Mouse (Mus musculus): ENCODE data around the gene Pds5a. TPM values are rescaled to one million over a fixed set of nuclear protein-coding genes. Genes with fewer than 3 reads are reported as not detected.

Gene Pds5a
- polyA plus RNA-seq, 1 experiment: 81.5 TPM

GRCm38 (mm10) chr5:65693018-65693417 is 5.1 kb downstream of the Pds5a start:
- DNase-seq (ENCODE audit: low read depth): no peak

DNA sequence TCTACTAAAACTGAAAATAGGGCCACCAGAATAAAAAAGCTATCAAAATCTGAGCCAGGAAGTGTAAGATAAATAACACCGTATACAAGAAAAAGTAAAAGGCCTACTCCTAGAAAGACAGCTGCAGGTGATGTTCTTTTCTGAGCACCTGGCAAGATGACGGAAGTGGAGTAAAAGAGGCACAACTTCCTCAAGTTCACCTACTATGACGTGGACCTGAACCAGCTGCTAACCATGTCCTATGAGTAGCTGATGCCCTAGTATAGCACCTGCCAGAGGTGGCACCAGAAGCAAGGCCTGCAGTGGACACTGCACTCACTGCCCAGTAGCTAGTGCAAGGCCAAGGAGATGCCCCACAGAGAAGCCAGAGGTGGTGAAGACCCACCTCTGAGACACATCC is 9.3 kb downstream of the Pds5a start:
- TF ChIP-seq CTCF (IDR thresholded peaks at IDR 0.05; ENCODE audit: borderline replicate concordance, extremely low read depth, insufficient read depth, insufficient read length): no peak
- no peak for TF ChIP-seq POLR2A (IDR thresholded peaks at IDR 0.05; ENCODE audit: borderline replicate concordance, extremely low read depth, insufficient read depth, insufficient read length, poor library complexity, severe bottlenecking)
- DNase-seq (ENCODE audit: low read depth): no peak

More at GRCm38 (mm10) chr5:65693018-65693417, 5.1 kb downstream of the Pds5a start:
- TF ChIP-seq POLR2A (IDR thresholded peaks at IDR 0.05; ENCODE audit: borderline replicate concordance, extremely low read depth, insufficient read depth, insufficient read length, poor library complexity, severe bottlenecking) (no peak), CTCF (IDR thresholded peaks at IDR 0.05; ENCODE audit: borderline replicate concordance, extremely low read depth, insufficient read depth, insufficient read length) (no peak)

GRCm38 (mm10) chr5:65686806-65687205 is 11.3 kb downstream of the Pds5a start:
- no peak for TF ChIP-seq POLR2A (IDR thresholded peaks at IDR 0.05; ENCODE audit: borderline replicate concordance, extremely low read depth, insufficient read depth, insufficient read length, poor library complexity, severe bottlenecking)
- TF ChIP-seq CTCF (IDR thresholded peaks at IDR 0.05; ENCODE audit: borderline replicate concordance, extremely low read depth, insufficient read depth, insufficient read length): no peak
- no peak for DNase-seq (ENCODE audit: low read depth)

DNA sequence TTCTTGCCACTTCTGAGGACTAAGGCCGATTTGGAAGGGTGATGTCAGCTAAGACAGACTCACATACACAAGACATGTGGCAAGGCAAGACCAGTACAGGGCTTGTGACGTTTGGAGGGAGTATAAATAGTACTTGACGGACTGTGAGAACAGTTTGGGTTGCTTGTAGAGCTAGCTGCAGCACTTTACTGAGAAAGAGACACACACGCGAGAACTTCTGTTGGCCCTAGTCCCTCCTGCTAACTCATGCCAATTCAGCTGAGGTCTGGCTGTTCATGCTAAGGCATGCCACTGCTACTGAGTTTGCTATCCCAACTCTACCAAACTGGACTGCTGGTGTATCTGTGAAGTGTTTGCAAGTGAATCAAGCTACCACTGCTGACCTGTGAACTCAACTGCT is 19.2 kb downstream of the Pds5a start:
- TF ChIP-seq CTCF (IDR thresholded peaks at IDR 0.05; ENCODE audit: borderline replicate concordance, extremely low read depth, insufficient read depth, insufficient read length) (no peak), POLR2A (IDR thresholded peaks at IDR 0.05; ENCODE audit: borderline replicate concordance, extremely low read depth, insufficient read depth, insufficient read length, poor library complexity, severe bottlenecking) (no peak)
- DNase-seq (ENCODE audit: low read depth): peak; percentile 11

DNA sequence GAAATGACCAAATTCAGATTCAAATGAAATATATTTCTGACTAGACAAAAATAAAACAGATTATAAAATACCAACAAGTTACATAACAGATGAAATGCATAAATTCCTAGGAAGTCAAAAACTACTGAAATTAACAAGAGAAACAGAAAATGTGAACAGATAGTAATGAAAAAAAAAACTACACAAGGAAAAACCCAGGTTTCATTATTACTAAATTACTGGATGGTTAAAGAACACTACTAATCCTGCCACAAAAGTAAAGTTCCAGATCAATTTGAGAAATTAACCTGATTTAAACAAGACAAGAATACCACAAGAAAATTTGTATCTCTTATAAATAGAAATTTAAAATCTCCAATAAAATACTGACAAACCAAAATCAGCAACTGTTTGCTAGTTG is 25.9 kb downstream of the Pds5a start:
- DNase-seq (ENCODE audit: low read depth): no peak
- TF ChIP-seq POLR2A (IDR thresholded peaks at IDR 0.05; ENCODE audit: borderline replicate concordance, extremely low read depth, insufficient read depth, insufficient read length, poor library complexity, severe bottlenecking) (no peak), CTCF (IDR thresholded peaks at IDR 0.05; ENCODE audit: borderline replicate concordance, extremely low read depth, insufficient read depth, insufficient read length) (no peak)

- TF ChIP-seq CTCF (IDR thresholded peaks at IDR 0.05; ENCODE audit: borderline replicate concordance, extremely low read depth, insufficient read depth, insufficient read length): no peak
- TF ChIP-seq POLR2A (IDR thresholded peaks at IDR 0.05; ENCODE audit: borderline replicate concordance, extremely low read depth, insufficient read depth, insufficient read length, poor library complexity, severe bottlenecking): no peak
- no peak for DNase-seq (ENCODE audit: low read depth)
Observed at GRCm38 (mm10) chr5:65667644-65668043, 30.4 kb downstream of the Pds5a start.

- TF ChIP-seq CTCF (IDR thresholded peaks at IDR 0.05; ENCODE audit: borderline replicate concordance, extremely low read depth, insufficient read depth, insufficient read length) (no peak), POLR2A (IDR thresholded peaks at IDR 0.05; ENCODE audit: borderline replicate concordance, extremely low read depth, insufficient read depth, insufficient read length, poor library complexity, severe bottlenecking) (no peak)
- peak; percentile 3 for DNase-seq (ENCODE audit: low read depth)
Observed at GRCm38 (mm10) chr5:65665370-65665769, 32.7 kb downstream of the Pds5a start.

DNA sequence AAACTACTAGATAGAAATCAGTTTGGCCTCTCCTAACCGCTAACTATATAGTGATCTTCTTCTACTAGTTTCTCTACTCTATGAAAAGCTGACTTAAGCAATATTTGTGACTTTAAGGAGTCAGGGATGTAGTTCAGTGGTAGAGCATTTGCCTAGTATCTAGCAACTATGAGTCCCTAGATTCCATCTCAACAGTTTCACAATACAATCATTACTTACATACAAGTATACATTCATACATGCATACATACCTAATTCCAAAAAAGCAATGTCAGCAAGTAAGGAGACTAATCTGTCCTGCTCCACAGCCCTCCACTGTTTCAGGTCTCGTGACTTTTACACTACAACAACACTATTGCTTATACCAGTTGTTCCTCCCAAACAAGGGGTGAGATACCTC is 36.1 kb downstream of the Pds5a start:
- TF ChIP-seq CTCF (IDR thresholded peaks at IDR 0.05; ENCODE audit: borderline replicate concordance, extremely low read depth, insufficient read depth, insufficient read length) (no peak), POLR2A (IDR thresholded peaks at IDR 0.05; ENCODE audit: borderline replicate concordance, extremely low read depth, insufficient read depth, insufficient read length, poor library complexity, severe bottlenecking) (no peak)
- no peak for DNase-seq (ENCODE audit: low read depth)

DNA sequence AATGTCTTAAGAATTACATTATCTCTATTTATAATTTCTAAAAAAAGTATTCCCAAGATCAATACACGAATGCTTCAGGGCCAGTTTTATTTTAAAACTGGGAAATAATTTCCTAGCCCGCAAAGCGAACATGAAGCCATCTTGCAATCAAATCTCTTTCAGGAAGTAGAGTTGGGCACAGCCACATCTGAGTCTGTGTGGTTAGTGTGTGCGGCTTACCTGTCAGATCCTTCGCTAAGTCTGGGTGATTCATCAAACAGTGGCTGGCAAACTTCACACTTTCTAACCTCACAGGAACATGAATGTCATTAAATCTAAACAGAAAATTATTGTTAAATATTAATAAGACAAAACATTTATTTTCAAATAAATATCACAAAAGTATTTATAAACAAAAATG is 44.3 kb downstream of the Pds5a start:
- TF ChIP-seq CTCF (IDR thresholded peaks at IDR 0.05; ENCODE audit: borderline replicate concordance, extremely low read depth, insufficient read depth, insufficient read length) (no peak), POLR2A (IDR thresholded peaks at IDR 0.05; ENCODE audit: borderline replicate concordance, extremely low read depth, insufficient read depth, insufficient read length, poor library complexity, severe bottlenecking) (no peak)
- DNase-seq (ENCODE audit: low read depth): no peak

- no peak for TF ChIP-seq CTCF (IDR thresholded peaks at IDR 0.05; ENCODE audit: borderline replicate concordance, extremely low read depth, insufficient read depth, insufficient read length)
- no peak for TF ChIP-seq POLR2A (IDR thresholded peaks at IDR 0.05; ENCODE audit: borderline replicate concordance, extremely low read depth, insufficient read depth, insufficient read length, poor library complexity, severe bottlenecking)
- no peak for DNase-seq (ENCODE audit: low read depth)
Observed at GRCm38 (mm10) chr5:65638896-65639295, 59.2 kb downstream of the Pds5a start.

DNA sequence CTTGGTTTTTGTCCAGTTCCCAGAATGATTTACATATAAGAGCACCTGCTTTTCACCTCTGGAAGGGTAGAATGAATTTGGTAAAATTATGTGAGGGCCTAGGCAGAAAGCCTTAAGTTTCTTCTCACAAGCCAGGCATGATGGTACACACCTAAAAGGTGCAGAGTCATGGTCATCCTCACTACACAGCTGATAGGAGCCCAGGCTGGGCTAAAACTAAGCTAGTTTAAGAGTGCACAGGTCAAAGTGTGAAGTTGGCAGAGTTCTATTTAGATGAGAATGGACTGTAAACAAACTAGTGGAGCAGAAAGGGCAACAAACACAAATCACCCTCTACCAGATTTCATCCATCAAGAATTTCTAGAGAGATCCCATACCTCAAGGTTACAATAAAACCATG is 73.7 kb downstream of the Pds5a start:
- TF ChIP-seq CTCF (IDR thresholded peaks at IDR 0.05; ENCODE audit: borderline replicate concordance, extremely low read depth, insufficient read depth, insufficient read length): no peak
- no peak for TF ChIP-seq POLR2A (IDR thresholded peaks at IDR 0.05; ENCODE audit: borderline replicate concordance, extremely low read depth, insufficient read depth, insufficient read length, poor library complexity, severe bottlenecking)
- no peak for DNase-seq (ENCODE audit: low read depth)

DNA sequence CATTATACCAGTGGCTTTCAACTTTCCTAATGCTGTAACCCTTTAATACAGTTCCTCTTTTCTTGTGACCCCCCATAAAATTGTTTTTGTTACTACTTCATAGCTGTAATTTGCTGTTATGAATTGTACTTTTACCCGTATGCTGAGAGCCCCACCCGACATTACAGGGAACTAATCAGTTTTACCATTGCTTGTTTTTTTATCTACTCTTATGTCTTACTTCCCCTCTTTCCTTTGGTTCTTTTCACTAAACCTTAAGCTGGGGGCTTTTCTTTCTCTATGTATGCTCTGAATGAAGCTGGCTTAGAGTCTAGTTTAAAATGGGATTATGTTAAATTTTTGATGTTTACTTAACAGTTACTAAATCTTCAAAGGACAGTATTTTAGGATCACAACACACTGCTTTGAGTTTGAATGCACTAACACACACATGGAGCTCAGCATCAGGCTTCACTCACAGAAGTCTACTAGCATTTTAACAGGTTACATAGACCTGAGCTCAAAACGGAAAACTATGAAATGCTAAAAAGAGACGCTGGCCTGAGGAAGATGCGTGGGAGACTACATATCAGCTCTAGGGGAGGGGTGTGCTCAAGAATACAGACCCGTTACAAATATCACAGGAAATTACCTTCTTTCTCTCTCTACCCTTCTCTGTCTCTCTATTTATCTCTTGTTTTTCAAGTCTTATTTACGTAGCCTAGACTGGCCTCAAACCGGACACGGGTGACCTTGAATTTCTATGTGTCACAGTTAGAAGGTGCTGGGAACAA is 84.7 kb downstream of the Pds5a start:
- TF ChIP-seq CTCF (IDR thresholded peaks at IDR 0.05; ENCODE audit: borderline replicate concordance, extremely low read depth, insufficient read depth, insufficient read length) (no peak), POLR2A (IDR thresholded peaks at IDR 0.05; ENCODE audit: borderline replicate concordance, extremely low read depth, insufficient read depth, insufficient read length, poor library complexity, severe bottlenecking) (no peak)

More for the DNA sequence above, 84.7 kb downstream of the Pds5a start:
- DNase-seq (ENCODE audit: low read depth): no peak
